Mouse (Mus musculus) splenic B cell, adult 2 months (primary cell): Measurements from ENCODE around the gene Pgm5.

Experiments
- DNase-seq: peaks from one replicate; pipeline ENCODE4 v3.0.0-alpha.2; 2011; ENCODE audit warnings: low read depth, low spot score
- H3K27me3 ChIP-seq: 2 replicates; pipeline ENCODE4 v1.6.1; 2012; ENCODE audit warnings: mild to moderate bottlenecking, low read length, moderate library complexity, mixed read lengths; ENCODE audit not compliant: control insufficient read depth, poor library complexity, insufficient read depth, severe bottlenecking
- H3K36me3 ChIP-seq: 2 replicates; pipeline ENCODE4 v1.6.1; 2012; ENCODE audit warnings: mild to moderate bottlenecking, low read length, moderate library complexity, mixed read lengths; ENCODE audit not compliant: control insufficient read depth, poor library complexity, insufficient read depth, severe bottlenecking

Gene Pgm5

GRCm38 (mm10) chr19:24762473-24763149 lies 99.0 kb downstream of the Pgm5 start:
- no peak for DNase-seq
- Histone ChIP-seq H3K27me3 (no peaks in the 10 kb centered on the region), H3K36me3 (no peaks in the 10 kb centered on the region)

GRCm38 (mm10) chr19:24756627-24757026 lies 105.0 kb downstream of the Pgm5 start:
- Histone ChIP-seq H3K36me3 (no peaks in the 10 kb centered on the region), H3K27me3 (no peaks in the 10 kb centered on the region)
- no peak for DNase-seq

- no peaks in the 10 kb centered on the region for H3K36me3 ChIP-seq
- no peaks in the 10 kb centered on the region for H3K27me3 ChIP-seq
- no peak for DNase-seq
These were observed 107.2 kb downstream of the Pgm5 start for GRCm38 (mm10) chr19:24754440-24754785.

GRCm38 (mm10) chr19:24753617-24754439 lies 107.8 kb downstream of the Pgm5 start:
- no peaks in the 10 kb centered on the region for H3K36me3 ChIP-seq
- H3K27me3 ChIP-seq: no peaks in the 10 kb centered on the region
- DNase-seq: no peak

- no peak for DNase-seq
- H3K36me3 ChIP-seq: no peaks in the 10 kb centered on the region
These were observed 108.6 kb downstream of the Pgm5 start for GRCm38 (mm10) chr19:24752873-24753538.

GRCm38 (mm10) chr19:24746266-24746875 lies 115.3 kb downstream of the Pgm5 start:
- Histone ChIP-seq H3K27me3 (no peaks in the 10 kb centered on the region), H3K36me3 (no peaks in the 10 kb centered on the region)
- no peak for DNase-seq

More at GRCm38 (mm10) chr19:24752873-24753538, 108.6 kb downstream of the Pgm5 start:
- H3K27me3 ChIP-seq: no peaks in the 10 kb centered on the region

GRCm38 (mm10) chr19:24742606-24743005 lies 119.0 kb downstream of the Pgm5 start:
- Histone ChIP-seq H3K36me3 (no peaks in the 10 kb centered on the region), H3K27me3 (no peaks in the 10 kb centered on the region)
- DNase-seq: no peak

GRCm38 (mm10) chr19:24738786-24739185 lies 122.9 kb downstream of the Pgm5 start:
- no peaks in the 10 kb centered on the region for H3K27me3 ChIP-seq
- no peak for DNase-seq
- no peaks in the 10 kb centered on the region for H3K36me3 ChIP-seq

GRCm38 (mm10) chr19:24738026-24738425 lies 123.6 kb downstream of the Pgm5 start:
- Histone ChIP-seq H3K27me3 (no peaks in the 10 kb centered on the region), H3K36me3 (no peaks in the 10 kb centered on the region)
- DNase-seq: no peak

GRCm38 (mm10) chr19:24735484-24736128 lies 126.0 kb downstream of the Pgm5 start:
- peak; percentile 45 for DNase-seq
- Histone ChIP-seq H3K27me3 (no peaks in the 10 kb centered on the region), H3K36me3 (no peaks in the 10 kb centered on the region)

GRCm38 (mm10) chr19:24730661-24731060 lies 131.0 kb downstream of the Pgm5 start:
- H3K27me3 ChIP-seq: no peaks in the 10 kb centered on the region
- no peaks in the 10 kb centered on the region for H3K36me3 ChIP-seq
- no peak for DNase-seq

GRCm38 (mm10) chr19:24724362-24724761 lies 137.3 kb downstream of the Pgm5 start:
- no peaks in the 10 kb centered on the region for H3K27me3 ChIP-seq
- H3K36me3 ChIP-seq: no peaks in the 10 kb centered on the region
- DNase-seq: no peak

GRCm38 (mm10) chr19:24720448-24720847 lies 141.2 kb downstream of the Pgm5 start:
- DNase-seq: no peak
- Histone ChIP-seq H3K36me3 (no peaks in the 10 kb centered on the region), H3K27me3 (no peaks in the 10 kb centered on the region)

- H3K27me3 ChIP-seq: no peaks in the 10 kb centered on the region
- no peak for DNase-seq
- no peaks in the 10 kb centered on the region for H3K36me3 ChIP-seq
These were observed 142.2 kb downstream of the Pgm5 start for GRCm38 (mm10) chr19:24719504-24719903.
